In genomic region chr5:113889181-113889906, GRCm38 (mm10) we compare ENCODE assay signal across 8 mouse cellular contexts. TPM values are rescaled to one million over a fixed set of nuclear protein-coding genes. Genes with fewer than 3 reads are reported as not detected.
DNase-seq lines count a peak whose midpoint lies in the region; ATAC-seq and TF ChIP-seq lines count a peak whose summit lies in the region.

No protein-coding gene starts in this region.

- H3K9me3 ChIP-seq in heart, embryonic 16.5 days (replicated peaks; ENCODE audit: control insufficient read depth, low read length) = no peaks in the 10 kb centered on the region
- no peaks in the 10 kb centered on the region for H3K9me3 ChIP-seq in neural tube, embryonic 13.5 days

- 13% methylated on average over 19 of the region's 19 CpGs for whole genome bisulfite sequencing in heart, embryonic 16.5 days
- 23% methylated on average over 19 of the region's 19 CpGs for WGBS in neural tube, embryonic 13.5 days

- H3K4me3 ChIP-seq in layer of hippocampus, adult 2 months = no peak overlapping the region
- no peak overlapping the region for H3K4me3 ChIP-seq in heart, embryonic 16.5 days (ENCODE audit: low read length)
- no peak overlapping the region for H3K4me3 ChIP-seq in neural tube, embryonic 13.5 days

- peak overlapping the region; percentile 32; the same call in 1 of the 2 replicates for H3K9ac ChIP-seq in heart, embryonic 16.5 days (ENCODE audit: low read length)
- peak overlapping the region; percentile 43 for H3K9ac ChIP-seq in neural tube, embryonic 13.5 days

- DNase-seq in layer of hippocampus, adult 2 months (ENCODE audit: low spot score in 2 of 2) = no peak
- DNase-seq in layer of hippocampus, adult 9-11 months = no peak
- DNase-seq in kidney, postnatal 36 days = peak; percentile 58 to 65
- no peak for DNase-seq in layer of hippocampus, postnatal 36 days
- DNase-seq in right cerebral cortex, postnatal 4 days = no peak
- no peak for DNase-seq in cerebellum, adult 18-20 months

- H3K4me2 ChIP-seq in heart, embryonic 16.5 days (ENCODE audit: low read depth, low read length) = peak overlapping the region; percentile 44
- H3K4me2 ChIP-seq in neural tube, embryonic 13.5 days = peak overlapping the region; percentile 19; the same call in 1 of the 2 replicates

- no peaks in the 10 kb centered on the region for H3K36me3 ChIP-seq in heart, embryonic 16.5 days (ENCODE audit: control insufficient read depth, insufficient read depth)
- no peaks in the 10 kb centered on the region for H3K36me3 ChIP-seq in neural tube, embryonic 13.5 days

- peaks cover 33% of the 10 kb centered on the region for H3K4me1 ChIP-seq in heart, embryonic 16.5 days (ENCODE audit: control insufficient read depth, insufficient read depth, low read length)
- peaks cover 67% of the 10 kb centered on the region for H3K4me1 ChIP-seq in neural tube, embryonic 13.5 days (replicated peaks)

- H3K27ac ChIP-seq in layer of hippocampus, adult 2 months = peak overlapping the region; percentile 47; the same call in 1 of the 2 replicates
- peak overlapping the region; percentile 85 for H3K27ac ChIP-seq in heart, embryonic 16.5 days (ENCODE audit: low read length)
- peak overlapping the region; percentile 77 for H3K27ac ChIP-seq in neural tube, embryonic 13.5 days (replicated peaks)

- ATAC-seq in heart, embryonic 16.5 days (replicated peaks; ENCODE audit: extremely low read depth, insufficient read depth, low FRiP score) = peak; percentile 74
- peak; percentile 23; the same call in 1 of the 2 replicates for ATAC-seq in neural tube, embryonic 13.5 days (ENCODE audit: low read depth)

- TF ChIP-seq CTCF in layer of hippocampus, adult 2 months (conservative IDR thresholded peaks at IDR 0.05) = no peak

- H3K27me3 ChIP-seq in heart, embryonic 16.5 days (ENCODE audit: control insufficient read depth, insufficient read depth, low read length) = no peaks in the 10 kb centered on the region
- no peaks in the 10 kb centered on the region for H3K27me3 ChIP-seq in neural tube, embryonic 13.5 days

RNA-seq across cellular contexts. Expression of gene Coro1c, which starts 19.2 kb away (rescaled TPM):
- total RNA-seq in layer of hippocampus, adult 2 months (2021) = 100 to 1,000 TPM in 1 of 2 experiments, 10 to 100 TPM in 1; 95.2 to 101 TPM
- 85.9 and 89.0 TPM in 2 replicates for polyA plus RNA-seq in heart, embryonic 16.5 days (2015; fragmentation: Nextera tagmentation; extraction: Ambion mirVana)
- polyA plus RNA-seq in neural tube, embryonic 13.5 days (2015; fragmentation: Nextera tagmentation; extraction: Ambion mirVana) = 183 and 200 TPM in 2 replicates
- 10 to 100 TPM; 86.9 to 99.4 TPM for total RNA-seq in layer of hippocampus, postnatal 36 days (2021)

RNA-seq across cellular contexts. Expression of gene Selplg, which starts 56.9 kb away (rescaled TPM):
- 10 to 100 TPM; 28.3 to 28.8 TPM for total RNA-seq in layer of hippocampus, adult 2 months (2021)
- polyA plus RNA-seq in heart, embryonic 16.5 days (2015; fragmentation: Nextera tagmentation; extraction: Ambion mirVana) = 10.1 and 29.8 TPM in 2 replicates
- 1.9 and 2.5 TPM in 2 replicates for polyA plus RNA-seq in neural tube, embryonic 13.5 days (2015; fragmentation: Nextera tagmentation; extraction: Ambion mirVana)
- total RNA-seq in layer of hippocampus, postnatal 36 days (2021) = 10 to 100 TPM; 30.2 to 30.3 TPM

Comparison
In these comparisons a context has a peak if more than half of its experiments do, and no peak if none do; other contexts are left out.
1. DNase-seq: peak in kidney, postnatal 36 days (2 of 2); none in layer of hippocampus, adult 2 months (0 of 2), layer of hippocampus, adult 9-11 months (single experiment), layer of hippocampus, postnatal 36 days (0 of 2), right cerebral cortex, postnatal 4 days (single experiment) and cerebellum, adult 18-20 months (0 of 2).
2. Peak in every context shown above with its lines, with median percentiles within 50 percentile points of each other: H3K27ac ChIP-seq.